Mouse (Mus musculus) c-Kit-positive CD71-positive TER-119-negative erythroid progenitor cells, embryonic 14.5 days (primary cell): ENCODE data around the gene Krtap11-1.

Experiments
- DNase-seq: peaks from one replicate; pipeline ENCODE4 v3.0.0-alpha.2; 2013; ENCODE audit warnings: low read depth

The Krtap11-1 gene

GRCm38 (mm10) chr16:89571083-89571482 lies at the start of gene Krtap11-1:
TSS of gene Krtap11-1 (minus strand) at chr16:89571183.
- DNase-seq, result no peak

- no peak for DNase-seq
These were observed 47.2 kb upstream of the Krtap11-1 start for GRCm38 (mm10) chr16:89618190-89618589.

GRCm38 (mm10) chr16:89617251-89617650 lies 46.3 kb upstream of the Krtap11-1 start:
- no peak for DNase-seq

- DNase-seq, result no peak
These were observed 42.7 kb upstream of the Krtap11-1 start for GRCm38 (mm10) chr16:89613726-89614125.

- DNase-seq, result no peak
These were observed 37.8 kb upstream of the Krtap11-1 start for GRCm38 (mm10) chr16:89608791-89609185.

- DNase-seq, result no peak
These were observed 37.3 kb upstream of the Krtap11-1 start for GRCm38 (mm10) chr16:89608161-89608790.

GRCm38 (mm10) chr16:89606951-89607350 lies 36.0 kb upstream of the Krtap11-1 start:
- DNase-seq, result no peak

- DNase-seq, result no peak
These were observed 16.2 kb upstream of the Krtap11-1 start for GRCm38 (mm10) chr16:89587209-89587608.

- DNase-seq, result no peak
These were observed 14.9 kb upstream of the Krtap11-1 start for GRCm38 (mm10) chr16:89585604-89586508.

- DNase-seq, result no peak
These were observed 10.7 kb upstream of the Krtap11-1 start for GRCm38 (mm10) chr16:89581658-89582057.

GRCm38 (mm10) chr16:89570516-89570915 lies 467 bp downstream of the Krtap11-1 start:
- no peak for DNase-seq

GRCm38 (mm10) chr16:89569136-89569535 lies 1.8 kb downstream of the Krtap11-1 start:
- no peak for DNase-seq

GRCm38 (mm10) chr16:89568141-89568540 lies 2.8 kb downstream of the Krtap11-1 start:
- no peak for DNase-seq

- no peak for DNase-seq
These were observed 20.7 kb downstream of the Krtap11-1 start for GRCm38 (mm10) chr16:89550298-89550697.

- DNase-seq, result no peak
These were observed 32.9 kb downstream of the Krtap11-1 start for GRCm38 (mm10) chr16:89538031-89538484.

GRCm38 (mm10) chr16:89537349-89537748 lies 33.6 kb downstream of the Krtap11-1 start:
- DNase-seq, result no peak

GRCm38 (mm10) chr16:89530547-89530946 lies 40.4 kb downstream of the Krtap11-1 start:
- DNase-seq, result no peak

GRCm38 (mm10) chr16:89529846-89530245 lies 41.1 kb downstream of the Krtap11-1 start:
- no peak for DNase-seq

- DNase-seq, result no peak
These were observed 42.6 kb downstream of the Krtap11-1 start for GRCm38 (mm10) chr16:89528380-89528779.

- DNase-seq, result no peak
These were observed 50.0 kb downstream of the Krtap11-1 start for GRCm38 (mm10) chr16:89520996-89521395.

GRCm38 (mm10) chr16:89520555-89520954 lies 50.4 kb downstream of the Krtap11-1 start:
- no peak for DNase-seq
